Mouse (Mus musculus): ENCODE results near the gene Fgfr1op2.

Gene Fgfr1op2

DNA sequence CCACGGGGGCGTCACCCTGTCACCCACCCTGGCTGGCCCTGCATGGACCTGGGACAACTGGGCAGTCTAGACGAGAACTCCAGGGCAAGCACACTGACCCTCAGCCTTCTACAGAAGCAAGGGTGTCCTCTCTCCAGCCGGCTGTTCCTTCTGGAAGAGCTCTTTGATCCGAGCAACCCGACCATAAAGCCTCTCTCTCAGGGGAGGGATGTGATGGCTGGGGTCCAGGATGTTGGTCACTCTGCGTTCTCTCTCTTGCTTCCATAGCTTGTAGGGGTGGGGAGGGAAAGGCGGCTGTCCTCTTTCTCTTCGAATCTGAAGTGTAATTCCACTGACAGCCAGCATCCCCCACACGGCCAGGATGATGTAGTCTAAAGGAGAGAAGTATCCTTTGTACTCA lies 26.6 kb downstream of the Fgfr1op2 start:
- no peak for DNase-seq (ENCODE audit: low spot score)

DNA sequence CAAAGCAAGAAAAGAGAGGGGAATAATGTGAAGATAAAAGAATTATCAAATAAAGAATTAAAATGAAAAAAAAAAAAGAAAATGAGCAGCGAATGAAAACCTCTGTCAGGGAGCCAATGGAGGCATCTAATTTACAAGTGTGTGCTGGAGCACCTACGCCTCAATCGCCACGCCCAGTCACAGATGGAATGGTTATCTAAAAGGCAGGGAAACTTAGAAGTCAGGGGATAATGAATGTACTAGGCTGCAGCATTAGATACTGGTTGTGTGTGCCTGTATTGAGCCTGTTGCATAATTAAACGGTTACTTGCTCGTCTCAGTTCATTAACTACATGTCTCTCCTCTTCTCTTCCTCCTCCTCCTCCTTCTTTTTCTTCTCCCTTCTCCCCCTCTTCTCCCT lies 34.4 kb downstream of the Fgfr1op2 start:
- no peak for DNase-seq (ENCODE audit: low spot score)

DNA sequence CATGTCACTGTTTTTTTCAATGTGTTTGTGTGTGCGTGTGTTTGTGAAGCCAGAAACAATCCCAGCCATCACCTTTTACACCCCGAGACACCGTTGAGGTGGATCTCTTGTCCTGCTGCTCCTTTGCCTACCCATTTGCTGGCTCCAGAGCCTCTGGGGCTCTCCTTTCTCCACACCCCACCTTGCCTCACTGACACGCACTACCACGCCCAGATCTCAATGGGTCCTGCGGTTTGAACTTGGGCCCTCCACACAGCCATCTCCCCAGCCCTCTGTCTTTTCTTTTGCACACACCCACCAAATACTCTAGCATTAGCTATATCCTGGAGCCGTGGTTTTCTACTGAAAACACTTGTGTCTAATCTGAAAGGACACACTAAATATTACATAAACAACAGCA lies 34.9 kb downstream of the Fgfr1op2 start:
- no peak for DNase-seq (ENCODE audit: low spot score)

DNA sequence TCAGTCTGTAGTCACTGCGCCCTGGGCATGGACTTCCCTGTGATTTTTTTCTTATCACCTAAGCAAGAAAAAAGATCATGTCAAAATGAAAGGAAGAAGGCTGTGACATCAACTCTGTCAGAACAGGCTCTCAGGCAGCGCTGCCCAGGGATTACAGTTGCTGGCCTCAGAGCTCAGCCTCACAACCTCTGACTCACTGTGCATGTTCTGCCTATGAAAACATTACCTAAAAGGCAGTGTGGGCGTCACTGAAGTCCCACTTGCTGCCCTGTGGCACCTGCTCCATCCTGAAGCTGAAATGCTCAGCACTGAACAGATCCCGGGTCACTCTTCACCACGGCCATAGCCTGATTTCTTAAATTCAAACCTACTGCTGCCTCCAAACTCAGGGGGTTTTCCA lies 35.7 kb downstream of the Fgfr1op2 start:
- no peak for DNase-seq (ENCODE audit: low spot score)

DNA sequence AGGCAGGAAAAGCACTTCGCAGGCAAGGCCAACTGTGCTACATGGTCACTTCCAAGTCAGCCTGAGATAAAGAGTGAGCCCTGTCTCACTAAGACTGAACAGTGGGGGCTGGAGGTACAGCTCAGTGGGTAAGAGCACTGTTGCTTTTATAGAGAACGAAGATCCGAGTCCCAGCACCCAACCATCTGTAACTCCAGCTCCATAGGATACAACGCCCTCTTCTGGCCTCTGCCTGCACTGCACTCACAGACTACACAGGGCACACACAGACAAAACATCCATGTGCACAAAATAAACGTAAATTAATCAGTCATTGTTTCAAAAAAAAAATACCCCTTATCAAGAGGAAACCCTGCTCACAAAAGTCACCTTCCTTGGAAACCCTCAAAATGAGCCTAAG lies 36.9 kb downstream of the Fgfr1op2 start:
- DNase-seq (ENCODE audit: low spot score), result no peak

DNA sequence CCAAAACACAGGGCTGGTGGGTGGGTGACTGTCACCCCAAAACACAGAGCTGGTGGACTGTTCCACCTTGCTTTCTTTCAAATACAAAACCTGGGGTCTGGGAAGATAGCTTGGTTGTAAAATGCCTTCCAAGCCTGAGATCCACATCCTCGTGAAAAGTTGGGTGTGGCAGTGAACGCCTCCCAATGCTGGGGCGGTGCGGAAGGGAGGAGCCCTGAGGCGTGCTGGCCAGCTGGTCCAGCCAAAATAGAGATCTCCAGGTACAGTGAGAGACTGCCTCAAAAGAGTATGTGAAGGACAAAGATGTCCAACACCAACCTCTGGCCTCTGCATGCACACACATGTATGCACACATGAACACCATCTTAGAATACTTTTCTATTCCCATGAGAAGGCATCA lies 37.5 kb downstream of the Fgfr1op2 start:
- no peak for DNase-seq (ENCODE audit: low spot score)

DNA sequence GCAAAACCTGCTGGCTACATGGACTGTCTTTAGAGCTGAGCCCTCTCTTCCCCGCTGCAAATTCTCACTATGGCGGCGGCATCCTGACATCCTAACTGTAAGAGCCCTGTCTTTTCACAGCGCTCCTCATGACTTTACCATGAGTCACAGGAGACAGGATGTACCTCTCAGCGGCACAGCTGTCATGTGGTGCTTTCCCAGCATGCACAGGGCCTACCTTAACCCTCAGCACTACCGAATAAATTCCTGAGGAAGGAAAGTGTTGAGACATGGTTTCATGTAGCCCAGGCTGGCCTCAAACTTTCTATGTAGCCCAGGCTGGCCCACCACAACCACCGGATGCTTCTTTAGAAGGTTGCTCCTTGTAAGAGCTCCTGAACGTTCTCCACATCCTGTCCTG lies 38.9 kb downstream of the Fgfr1op2 start:
- no peak for DNase-seq (ENCODE audit: low spot score)

DNA sequence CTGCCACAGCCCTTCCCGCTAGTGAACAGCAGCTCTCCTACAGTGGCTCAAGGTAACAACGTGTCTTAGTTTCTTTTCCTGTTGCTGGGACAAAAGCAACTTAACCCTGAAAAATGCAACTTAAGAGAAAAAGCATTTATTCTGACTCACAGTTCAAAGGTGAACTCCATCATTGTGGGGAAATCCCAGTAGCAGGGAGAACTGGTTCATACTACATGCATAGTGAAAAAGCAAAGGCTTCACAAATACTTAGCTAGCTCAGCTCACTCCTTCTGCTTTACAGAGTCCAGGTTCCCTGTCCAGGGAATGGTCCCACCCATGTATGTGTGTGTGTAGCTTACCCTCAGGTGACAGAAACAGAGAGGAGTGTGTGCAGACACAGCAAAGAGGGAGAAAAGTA lies 39.7 kb downstream of the Fgfr1op2 start:
- no peak for DNase-seq (ENCODE audit: low spot score)

DNA sequence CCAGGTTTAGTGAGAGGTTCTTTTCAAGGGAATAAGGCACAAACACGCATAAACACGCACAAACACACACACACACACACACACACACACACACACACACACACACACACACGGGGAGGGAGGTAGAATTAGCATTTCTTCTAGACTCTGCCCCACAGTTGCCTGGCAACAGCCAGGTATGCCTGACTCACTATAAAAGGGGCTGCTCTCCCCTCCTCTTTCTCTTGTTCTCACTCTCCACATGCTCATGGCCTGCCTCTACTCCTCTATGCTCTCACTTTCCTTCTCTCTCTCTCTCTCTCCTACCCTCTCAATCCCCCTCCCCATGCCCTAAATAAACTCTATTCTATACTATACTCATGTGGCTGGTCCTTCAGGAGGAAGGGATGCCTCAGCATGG lies 51.1 kb downstream of the Fgfr1op2 start:
- DNase-seq (ENCODE audit: low spot score), result no peak

DNA sequence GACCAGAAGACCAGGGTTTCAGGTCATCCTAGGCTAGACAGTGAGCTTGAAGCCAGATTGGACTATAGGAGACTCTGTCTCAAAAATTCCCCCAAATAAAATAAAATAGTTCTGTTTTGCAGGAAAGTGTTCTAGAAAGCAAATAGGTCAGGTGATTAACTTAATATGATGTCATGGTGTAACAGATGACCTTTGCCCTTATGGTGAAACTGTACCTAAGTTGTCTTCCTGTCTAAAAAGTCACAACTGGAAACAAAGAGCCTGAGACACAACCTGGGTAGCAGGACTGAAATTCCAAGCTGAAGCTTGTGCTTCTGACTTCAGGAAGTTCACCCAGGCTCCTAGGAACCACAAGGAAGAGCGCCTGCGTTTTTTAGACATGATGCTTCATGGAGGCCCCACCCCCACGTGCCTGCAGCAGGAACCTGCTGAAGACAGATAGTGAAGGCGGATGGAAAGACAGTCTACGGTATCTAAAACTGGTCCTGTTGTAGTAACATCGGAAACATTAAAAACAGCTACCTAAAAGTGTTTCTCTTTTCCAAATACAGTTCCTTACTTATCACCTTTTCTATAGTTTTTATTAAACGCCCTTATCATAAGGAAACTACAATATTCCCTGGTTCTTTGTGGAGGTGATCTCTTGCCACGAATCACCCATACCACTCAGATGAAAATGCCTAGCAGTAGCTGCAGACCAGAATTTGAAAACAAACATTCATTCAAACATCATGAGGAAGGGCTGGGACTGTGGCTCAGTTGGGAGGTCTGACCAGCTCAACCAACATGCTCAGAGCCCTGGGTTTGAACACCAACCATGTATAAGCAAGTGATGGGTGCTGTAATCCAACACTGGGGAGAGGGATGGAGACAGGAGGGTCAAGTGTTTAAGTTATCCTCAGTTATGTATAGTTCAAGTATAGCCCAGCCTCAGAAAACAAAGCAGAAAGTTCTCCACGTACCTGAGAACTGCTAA lies 53.1 kb downstream of the Fgfr1op2 start:
- DNase-seq (ENCODE audit: low spot score), result no peak

DNA sequence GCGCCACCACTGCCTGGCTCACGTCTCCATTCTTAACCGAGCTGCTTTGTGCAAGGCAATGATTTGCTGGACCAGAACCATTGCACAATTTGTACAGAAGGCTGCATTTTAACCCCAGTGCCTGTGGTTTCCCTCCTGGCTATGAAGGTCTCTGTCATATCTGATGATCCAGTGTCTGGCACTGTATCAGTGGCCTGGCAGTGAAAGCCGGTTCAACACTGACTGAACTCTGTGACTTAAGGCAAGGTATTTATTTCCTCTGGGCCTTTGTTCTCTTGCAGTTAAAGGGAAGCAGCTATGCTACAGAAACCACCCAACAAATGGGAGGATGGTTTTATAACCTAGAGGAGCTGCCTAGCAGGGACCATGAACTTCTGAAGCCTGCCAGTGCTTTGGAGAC lies 54.0 kb downstream of the Fgfr1op2 start:
- DNase-seq (ENCODE audit: low spot score), result no peak

DNA sequence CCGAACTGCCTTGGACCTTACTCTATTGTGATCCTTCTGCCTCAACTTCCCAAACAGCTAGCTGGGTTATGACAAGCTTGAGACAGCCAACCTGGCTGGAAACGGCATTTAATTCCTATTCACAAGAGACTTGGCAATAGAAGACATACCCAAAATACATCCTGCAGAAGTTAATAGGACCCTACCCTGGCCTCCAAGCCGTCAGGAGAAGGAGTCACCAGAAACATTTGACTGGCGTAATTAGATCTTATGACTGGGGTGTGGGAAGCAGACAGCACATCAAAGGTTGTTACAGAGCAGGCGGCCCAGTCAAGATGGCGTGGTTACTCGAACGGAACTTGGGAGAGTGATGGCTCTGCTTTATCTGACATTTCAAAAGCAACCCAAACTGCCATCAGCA lies 54.8 kb downstream of the Fgfr1op2 start:
- no peak for DNase-seq (ENCODE audit: low spot score)

DNA sequence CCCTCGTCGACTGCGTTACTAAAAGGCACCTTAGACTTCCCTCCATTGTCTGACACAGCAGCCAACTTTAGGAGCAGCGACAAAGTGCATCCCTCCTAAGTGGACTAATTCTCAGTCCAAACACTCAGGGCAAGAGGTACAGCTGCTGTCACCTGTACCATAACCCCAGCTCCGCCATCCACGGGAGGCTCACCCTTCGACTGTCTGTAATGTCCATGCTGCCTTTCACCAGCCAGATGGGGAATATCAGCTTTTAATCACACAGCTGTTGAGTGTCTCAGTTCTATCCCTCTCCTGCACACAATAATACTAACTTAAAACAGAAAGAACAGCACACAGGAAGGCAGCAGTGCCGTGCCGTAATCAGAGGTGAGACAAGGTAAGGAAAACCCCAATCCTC lies 55.4 kb downstream of the Fgfr1op2 start:
- DNase-seq (ENCODE audit: low spot score), result no peak

DNA sequence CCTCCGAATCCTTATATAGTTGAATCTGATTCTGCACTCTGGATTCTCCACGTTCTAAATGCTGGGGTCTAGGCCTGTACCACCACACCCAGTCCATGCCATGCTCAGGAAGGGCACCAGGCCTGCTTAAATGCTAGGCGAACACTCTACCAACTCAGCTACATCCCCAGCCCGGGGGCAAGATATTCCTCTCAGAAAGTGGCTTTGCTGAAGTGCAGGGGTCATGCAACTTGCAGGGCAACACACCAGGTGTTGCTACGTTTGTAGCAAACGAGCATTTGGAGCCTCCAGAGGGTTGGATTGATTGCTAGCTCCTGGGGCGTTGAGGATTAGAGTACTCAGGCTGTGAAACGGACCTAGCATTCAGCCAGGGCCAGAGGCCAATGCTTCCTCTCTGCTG lies 56.1 kb downstream of the Fgfr1op2 start:
- no peak for DNase-seq (ENCODE audit: low spot score)

DNA sequence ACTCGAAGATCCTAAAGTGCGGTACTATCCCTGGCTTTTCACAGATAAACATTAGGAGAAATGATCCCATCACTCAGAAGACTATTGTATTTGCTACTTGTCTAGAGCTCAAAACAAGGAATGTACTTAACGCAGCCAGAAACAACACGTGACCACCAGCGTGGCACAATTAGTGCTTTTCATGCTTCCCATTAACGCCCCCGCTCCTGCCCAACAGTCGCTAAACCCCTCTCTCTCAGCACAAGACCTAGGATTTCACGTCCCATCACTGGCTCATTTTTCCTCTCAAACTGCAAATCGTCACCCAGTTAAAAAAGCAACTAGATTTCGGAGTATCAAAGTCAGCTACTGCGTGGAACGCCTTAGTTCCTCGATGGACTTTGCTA lies 56.6 kb downstream of the Fgfr1op2 start:
- DNase-seq (ENCODE audit: low spot score), result peak; percentile 29

DNA sequence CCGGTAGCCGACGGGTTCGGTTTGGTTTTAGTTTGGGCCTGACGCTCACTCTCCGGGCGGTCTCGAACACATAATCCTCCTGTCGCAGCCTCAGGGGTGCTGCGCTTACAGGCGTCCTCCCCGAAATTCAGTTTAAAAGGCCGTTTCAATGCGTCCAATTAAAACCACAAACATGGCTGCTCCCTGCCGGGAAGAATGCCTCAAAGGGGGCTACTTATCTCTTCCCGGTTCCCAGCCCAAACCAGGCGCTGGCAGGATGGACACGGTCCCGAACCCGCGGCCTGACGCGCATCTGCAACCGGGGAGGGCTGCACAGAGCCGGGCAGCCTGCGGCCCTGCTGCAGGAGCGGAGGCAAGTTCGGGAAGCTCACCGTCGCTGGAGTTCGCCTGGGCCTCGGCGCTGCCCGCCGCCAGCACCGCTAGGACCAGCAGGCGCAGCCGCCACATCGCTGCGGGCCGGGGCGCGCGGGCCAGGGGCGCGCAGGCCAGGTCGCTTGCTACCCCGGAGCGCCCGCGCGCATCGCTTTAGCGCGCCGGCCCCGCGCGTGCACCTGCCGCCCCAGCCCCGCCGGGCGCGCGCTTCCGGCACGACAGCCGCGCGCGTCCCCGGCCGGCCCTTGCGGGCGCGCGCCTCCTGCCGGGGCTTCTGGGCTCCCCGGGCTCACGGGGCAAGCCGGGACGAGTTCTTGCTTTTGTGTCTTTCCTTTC lies 57.2 kb downstream of the Fgfr1op2 start:
- peak; percentile 60 for DNase-seq (ENCODE audit: low spot score)

DNA sequence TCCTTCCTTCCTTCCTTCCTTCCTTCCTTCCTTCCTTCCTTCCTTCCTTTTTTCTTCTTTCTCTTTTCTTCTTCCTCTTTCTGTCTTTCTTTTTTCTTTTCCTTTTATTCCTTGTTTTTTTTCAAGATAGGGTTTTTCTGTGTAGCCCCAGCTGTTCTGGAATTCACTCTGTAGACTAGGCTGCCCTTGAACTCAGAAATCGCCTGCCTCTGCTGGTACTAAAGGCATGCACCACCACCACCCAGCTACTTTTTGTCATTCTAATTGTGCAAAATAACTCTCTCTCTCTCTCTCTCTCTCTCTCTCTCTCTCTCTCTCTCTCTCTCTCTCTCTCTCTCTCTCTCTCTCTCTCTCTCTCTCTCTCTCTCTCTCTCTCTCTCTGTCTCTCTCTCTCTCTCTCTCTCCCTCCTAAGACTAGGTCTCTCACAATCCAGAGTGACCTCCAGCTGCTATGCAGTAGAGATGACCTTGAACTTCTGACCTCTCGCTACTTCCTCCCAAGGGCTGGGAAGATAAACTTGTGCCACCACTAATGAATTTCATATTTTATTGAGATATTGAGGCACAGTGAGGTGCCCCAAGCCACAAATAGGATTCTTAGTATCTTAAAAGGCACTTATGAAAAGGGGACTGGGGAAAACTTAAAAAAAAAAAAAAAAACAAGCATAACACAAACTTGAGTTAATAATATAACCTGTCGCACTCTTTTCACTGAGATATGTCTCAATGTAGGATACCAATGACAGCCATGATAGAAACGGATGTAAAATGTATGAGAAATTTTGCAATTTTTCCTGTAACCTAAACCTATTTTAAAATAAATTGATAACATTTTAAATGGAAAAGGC lies 58.0 kb downstream of the Fgfr1op2 start:
- no peak for DNase-seq (ENCODE audit: low spot score)

DNA sequence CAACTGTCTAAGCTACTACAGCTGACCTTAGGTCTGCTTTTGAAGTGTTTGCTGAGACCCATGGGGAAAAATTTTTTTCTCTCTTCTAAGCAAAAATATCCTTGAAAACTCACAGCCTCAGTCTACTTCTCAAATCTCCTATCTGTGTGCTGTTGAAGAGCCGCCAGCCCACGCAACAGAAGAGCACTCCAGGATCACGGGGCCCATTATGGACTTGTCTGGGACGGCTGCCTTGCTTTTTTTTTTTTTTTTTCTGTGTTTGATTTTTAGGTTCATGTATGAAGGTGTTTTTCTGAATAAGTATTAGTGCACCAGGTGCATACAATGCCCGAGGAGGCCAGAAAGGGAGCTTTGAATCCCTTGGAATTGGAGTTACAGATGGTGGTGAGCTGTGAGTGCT lies 59.5 kb downstream of the Fgfr1op2 start:
- DNase-seq (ENCODE audit: low spot score), result no peak

DNA sequence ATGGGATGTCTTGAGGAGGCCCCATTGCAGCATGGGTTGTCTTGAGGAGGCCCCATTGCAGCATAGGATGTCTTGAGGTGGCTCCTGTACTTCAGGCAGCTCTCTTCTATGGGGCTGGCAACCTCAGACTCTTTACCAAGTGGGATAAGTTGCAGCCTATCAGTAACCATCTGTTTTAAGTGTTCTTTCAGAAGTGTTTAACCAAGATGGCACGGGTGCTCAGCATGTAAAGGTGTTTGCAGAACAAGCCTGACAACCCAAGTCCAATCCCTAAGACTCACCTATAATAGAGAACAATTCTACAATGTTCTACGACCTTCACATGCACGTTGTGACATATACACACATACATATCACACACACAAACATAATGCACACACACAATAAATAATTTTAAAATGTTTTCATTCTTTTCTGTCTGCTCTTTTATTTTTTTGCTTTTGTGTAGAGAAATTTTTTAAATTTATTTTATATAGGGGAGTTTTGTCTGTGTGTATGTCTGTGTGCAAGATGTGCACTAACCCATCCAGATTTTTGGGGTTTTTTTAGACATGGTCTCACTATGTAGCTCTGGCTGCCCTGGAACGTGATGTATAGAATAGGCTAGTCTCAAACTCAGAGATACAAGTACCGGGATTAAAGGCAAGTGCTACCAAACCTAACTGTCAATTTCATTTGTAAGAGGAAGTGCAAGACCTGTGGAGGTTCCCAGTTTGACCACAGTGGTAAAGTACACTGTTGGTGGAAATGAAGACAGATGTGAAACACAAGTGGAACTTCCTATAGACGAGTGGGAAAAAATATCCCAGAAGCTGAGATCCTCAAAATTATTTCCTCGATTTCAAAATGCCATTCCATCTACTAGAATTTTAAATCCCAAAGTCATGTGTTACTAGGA lies 63.3 kb downstream of the Fgfr1op2 start:
- DNase-seq (ENCODE audit: low spot score), result no peak

DNA sequence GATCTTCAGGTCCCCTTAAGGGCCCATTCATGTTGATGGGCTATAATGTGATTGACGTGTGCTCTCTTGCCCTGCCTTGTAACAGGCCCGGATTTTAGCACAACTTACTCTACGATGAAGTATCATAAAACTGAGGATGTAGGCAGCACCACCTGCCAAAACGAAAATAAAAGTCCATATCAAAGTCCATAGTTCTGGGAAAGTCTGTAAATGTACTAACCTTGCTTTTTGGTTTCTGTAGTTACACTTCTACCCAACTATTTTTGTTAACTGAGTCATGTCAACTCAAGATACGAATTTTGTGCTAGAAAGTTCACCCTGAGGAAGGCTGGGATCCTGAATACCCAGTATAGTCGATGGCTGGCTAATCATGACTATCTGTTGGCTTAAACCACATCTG lies 64.0 kb downstream of the Fgfr1op2 start:
- DNase-seq (ENCODE audit: low spot score), result no peak

DNA sequence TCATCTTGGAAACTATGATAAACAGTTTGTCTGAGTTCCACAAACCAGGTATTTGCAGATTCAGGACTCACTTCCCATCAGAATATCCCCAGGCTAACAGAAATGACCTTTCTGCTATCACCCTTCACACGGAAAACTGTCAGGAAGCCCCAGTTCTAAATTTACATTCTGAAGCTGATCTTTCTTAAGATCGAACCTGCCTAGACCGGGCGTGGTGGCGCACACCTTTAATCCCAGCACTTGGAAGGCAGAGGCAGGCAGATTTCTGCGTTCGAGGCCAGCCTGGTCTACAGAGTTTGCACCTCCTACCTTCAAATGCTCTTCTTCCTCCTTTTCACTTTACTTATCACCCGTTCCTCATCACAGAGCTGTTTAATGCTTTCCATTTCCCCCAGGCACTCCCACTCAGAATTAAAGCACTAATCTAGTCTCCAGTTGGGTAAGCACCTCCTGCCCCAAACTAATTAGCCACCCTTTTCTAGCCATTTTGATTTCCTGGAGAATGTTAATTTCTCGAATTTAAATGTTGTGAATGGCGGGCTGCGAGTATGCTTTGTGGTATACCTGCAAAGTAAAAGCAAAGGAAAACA lies 64.7 kb downstream of the Fgfr1op2 start:
- no peak for DNase-seq (ENCODE audit: low spot score)
